ENCODE assay signal across 15 mouse cellular contexts in genomic region chr6:17700936-17701612, GRCm38 (mm10). TPM values are rescaled to one million over a fixed set of nuclear protein-coding genes. Genes with fewer than 3 reads are reported as not detected.
A peak's percentile ranks its signal among the peaks of the same experiment; 100 is the strongest.
DNase-seq lines count a peak whose midpoint lies in the region; ATAC-seq and TF ChIP-seq lines count a peak whose summit lies in the region.
"Had no signal": no experiment of that assay in that cellular context is flagged by ENCODE, and none has a peak within 500 bp of the region (broad histone marks: within the 10 kb centered on the region; RNA-seq: fewer than 3 reads in every experiment).

No protein-coding gene starts in this region.

- H3K9me3 ChIP-seq in hindbrain, embryonic 12.5 days (replicated peaks), result no peaks in the 10 kb centered on the region
- no peaks in the 10 kb centered on the region for H3K9me3 ChIP-seq in hindbrain, postnatal 0 days (ENCODE audit: low read length)
- H3K9me3 ChIP-seq in hindbrain, embryonic 16.5 days (ENCODE audit: control insufficient read depth, low read length), result no peaks in the 10 kb centered on the region
- H3K9me3 ChIP-seq: heart, embryonic 12.5 days; limb, embryonic 10.5 days; megakaryocyte, embryonic 14.5 days had no signal

- no peaks in the 10 kb centered on the region for H3K36me3 ChIP-seq in hindbrain, embryonic 12.5 days
- H3K36me3 ChIP-seq in hindbrain, postnatal 0 days (ENCODE audit: insufficient read depth, low read length), result no peaks in the 10 kb centered on the region
- no peaks in the 10 kb centered on the region for H3K36me3 ChIP-seq in hindbrain, embryonic 16.5 days (ENCODE audit: control insufficient read depth, insufficient read depth, low read length)

- peak; percentile 46 for ATAC-seq in hindbrain, embryonic 12.5 days (ENCODE audit: low FRiP score)
- ATAC-seq in hindbrain, postnatal 0 days, result no peak
- peak; percentile 41; the same call in 1 of the 2 replicates for ATAC-seq in hindbrain, embryonic 16.5 days
- ATAC-seq in activated CD4-positive, CD25-positive, alpha-beta regulatory T cell, adult 4 months, result no peak
- ATAC-seq: liver, postnatal 0 days had no signal

- H3K27me3 ChIP-seq in hindbrain, embryonic 12.5 days, result 0 out of 2 replicates have a peak, but pooled peaks cover 2% of the 10 kb centered on the region
- H3K27me3 ChIP-seq in hindbrain, postnatal 0 days (ENCODE audit: insufficient read depth, low read length), result no peaks in the 10 kb centered on the region
- H3K27me3 ChIP-seq in hindbrain, embryonic 16.5 days (replicated peaks; ENCODE audit: control insufficient read depth, insufficient read depth, low read length), result no peaks in the 10 kb centered on the region
- H3K27me3 ChIP-seq: heart, embryonic 12.5 days; megakaryocyte, embryonic 14.5 days had no signal

- no peak overlapping the region for H3K27ac ChIP-seq in hindbrain, embryonic 12.5 days
- H3K27ac ChIP-seq in hindbrain, postnatal 0 days, result no peak overlapping the region
- no peak overlapping the region for H3K27ac ChIP-seq in hindbrain, embryonic 16.5 days (ENCODE audit: low read depth, low read length)
- H3K27ac ChIP-seq: limb, embryonic 10.5 days had no signal

- H3K4me2 ChIP-seq in hindbrain, embryonic 12.5 days (replicated peaks), result no peak overlapping the region
- H3K4me2 ChIP-seq in hindbrain, postnatal 0 days (ENCODE audit: low read depth, low read length), result no peak overlapping the region
- no peak overlapping the region for H3K4me2 ChIP-seq in hindbrain, embryonic 16.5 days (ENCODE audit: low read length)
- H3K4me2 ChIP-seq: heart, embryonic 12.5 days had no signal

- no peak overlapping the region for H3K4me3 ChIP-seq in hindbrain, embryonic 12.5 days
- H3K4me3 ChIP-seq in hindbrain, postnatal 0 days (ENCODE audit: low read length), result no peak overlapping the region
- H3K4me3 ChIP-seq in hindbrain, embryonic 16.5 days (ENCODE audit: low read length), result no peak overlapping the region
- H3K4me3 ChIP-seq: heart, embryonic 12.5 days; limb, embryonic 10.5 days; megakaryocyte, embryonic 14.5 days had no signal

- no peak overlapping the region for H3K9ac ChIP-seq in hindbrain, embryonic 12.5 days
- H3K9ac ChIP-seq in hindbrain, postnatal 0 days (replicated peaks; ENCODE audit: low read length), result no peak overlapping the region
- H3K9ac ChIP-seq in hindbrain, embryonic 16.5 days (ENCODE audit: low read depth, low read length), result no peak overlapping the region
- H3K9ac ChIP-seq: heart, embryonic 12.5 days; liver, postnatal 0 days had no signal

- TF ChIP-seq CTCF in hindbrain, postnatal 0 days (IDR thresholded peaks at IDR 0.05; ENCODE audit: low read depth), result no peak

- 66% methylated on average over 7 of the region's 7 CpGs for WGBS in hindbrain, embryonic 12.5 days
- 31% methylated on average over 7 of the region's 7 CpGs for WGBS in hindbrain, postnatal 0 days
- WGBS in hindbrain, embryonic 16.5 days, result 37% methylated on average over 7 of the region's 7 CpGs

- DNase-seq in hindbrain, postnatal 0 days (ENCODE audit: low spot score), result no peak
- peak; percentile 26 for DNase-seq in retina, postnatal 1 day
- no peak for DNase-seq in retina, embryonic 14.5 days (ENCODE audit: low spot score)
- DNase-seq in adrenal gland, postnatal 4 days (ENCODE audit: low spot score in 2 of 2), result no peak
- DNase-seq: adrenal gland, postnatal 10 days; cerebellum, adult 11 months; cerebellum, postnatal 10 days; liver, postnatal 0 days; thymus, postnatal 25 days had no signal

- 0 out of 2 replicates have a peak, but pooled peaks cover 3% of the 10 kb centered on the region for H3K4me1 ChIP-seq in hindbrain, embryonic 12.5 days
- H3K4me1 ChIP-seq in hindbrain, postnatal 0 days (ENCODE audit: insufficient read depth, low read length), result no peaks in the 10 kb centered on the region
- no peaks in the 10 kb centered on the region for H3K4me1 ChIP-seq in hindbrain, embryonic 16.5 days (ENCODE audit: control insufficient read depth, insufficient read depth, low read depth, low read length)

RNA-seq across cellular contexts. Expression of gene St7, which starts 8.3 kb away (rescaled TPM):
- polyA plus RNA-seq in hindbrain, embryonic 12.5 days (2016; fragmentation: Nextera tagmentation; extraction: Ambion mirVana), result 47.2 and 49.1 TPM in 2 replicates
- total RNA-seq in hindbrain, postnatal 0 days (2014; rRNA removed), result 67.4 and 71.7 TPM in 2 replicates
- 35.8 and 36.8 TPM in 2 replicates for polyA plus RNA-seq in hindbrain, postnatal 0 days (2015; fragmentation: Nextera tagmentation; extraction: Ambion mirVana)
- polyA plus RNA-seq in hindbrain, embryonic 16.5 days (2015; fragmentation: Nextera tagmentation; extraction: Ambion mirVana), result 50.8 and 56.3 TPM in 2 replicates
- polyA plus RNA-seq in activated CD4-positive, CD25-positive, alpha-beta regulatory T cell, adult 4 months (2017; shearing (Covaris generic)), result 1 to 10 TPM; 4.2 to 4.6 TPM
- total RNA-seq in adrenal gland, postnatal 4 days (2021), result 10 to 100 TPM; 27.0 to 27.4 TPM

Comparison
In these comparisons a context has a peak if more than half of its experiments do, and no peak if none do; other contexts are left out.
1. ATAC-seq: peak in hindbrain, embryonic 12.5 days (single experiment) and hindbrain, embryonic 16.5 days (single experiment); none in hindbrain, postnatal 0 days (single experiment) and activated CD4-positive, CD25-positive, alpha-beta regulatory T cell, adult 4 months (single experiment).